Mouse (Mus musculus) forebrain, embryonic 15.5 days (tissue): ENCODE results near the gene Il10. TPM values are rescaled to one million over a fixed set of nuclear protein-coding genes. Genes with fewer than 3 reads are reported as not detected.

Source experiments
- ATAC-seq: fragments of 200-750 bp; cut with Nextera tagmentation; replicated peaks from 2 replicates; pipeline ENCODE4 v1.8.0; 2017; ENCODE audit warnings: mild to moderate bottlenecking, moderate TSS enrichment, moderate library complexity
- H3K27ac ChIP-seq: fragments of 300-500 bp; sonication (generic); replicated peaks from 2 replicates; pipeline ENCODE4 v1.5.1; 2015; ENCODE audit warnings: mild to moderate bottlenecking, inconsistent platforms
- H3K27me3 ChIP-seq: fragments of 300-500 bp; sonication (generic); 2 replicates; pipeline ENCODE4 v1.6.1; 2015; ENCODE audit warnings: inconsistent platforms
- H3K36me3 ChIP-seq: fragments of 300-500 bp; sonication (generic); 2 replicates; pipeline ENCODE4 v1.6.1; 2015; ENCODE audit warnings: mild to moderate bottlenecking, inconsistent platforms
- H3K4me1 ChIP-seq: fragments of 300-500 bp; sonication (generic); 2 replicates; pipeline ENCODE4 v1.6.1; 2015; ENCODE audit warnings: inconsistent platforms
- H3K4me2 ChIP-seq: fragments of 300-500 bp; sonication (generic); replicated peaks from 2 replicates; pipeline ENCODE4 v1.6.1; 2015; ENCODE audit warnings: mild to moderate bottlenecking, inconsistent platforms
- H3K4me3 ChIP-seq: fragments of 300-500 bp; sonication (generic); 2 replicates; pipeline ENCODE4 v1.5.1; 2015; ENCODE audit warnings: mild to moderate bottlenecking, inconsistent platforms
- H3K9ac ChIP-seq: fragments of 300-500 bp; sonication (generic); replicated peaks from 2 replicates; pipeline ENCODE4 v1.6.1; 2015; ENCODE audit warnings: mild to moderate bottlenecking, inconsistent platforms
- H3K9me3 ChIP-seq: fragments of 300-500 bp; sonication (generic); 2 replicates; pipeline ENCODE4 v1.6.1; 2016; ENCODE audit warnings: inconsistent platforms
- WGBS: fragments of 180-500 bp; shearing (Covaris S2); methylation state at CpG from one replicate; pipeline ENCODE4 v1.1.7; 2015; ENCODE audit warnings: mixed read lengths; 5-methylcytosine and 5-hydroxymethylcytosine counted together
- polyA plus RNA-seq: library from polyadenylated mRNA; unstranded; fragments of >200 nt; fragmentation: Nextera tagmentation; extraction: Ambion mirVana; gene quantifications from 2 replicates; pipeline ENCODE4 v1.2.1, GENCODE M21; 2015

Il10 gene
- polyA plus RNA-seq, 1 experiment from 2014 or later = not detected

GRCm38 (mm10) chr1:131072376-131072990 is 52.8 kb downstream of the Il10 start:
- Histone ChIP-seq H3K4me2 (no peak overlapping the region), H3K4me3 (no peak overlapping the region), H3K27me3 (no peaks in the 10 kb centered on the region), H3K4me1 (peaks cover 33% of the 10 kb centered on the region), H3K36me3 (no peaks in the 10 kb centered on the region), H3K9me3 (no peaks in the 10 kb centered on the region), H3K27ac (no peak overlapping the region), H3K9ac (no peak overlapping the region)
- 84% methylated on average over 7 of the region's 7 CpGs for WGBS
- ATAC-seq = no peak

- WGBS = 48% methylated on average over 8 of the region's 8 CpGs
- Histone ChIP-seq H3K27me3 (no peaks in the 10 kb centered on the region), H3K9ac (no peak overlapping the region), H3K4me3 (no peak overlapping the region), H3K27ac (peak overlapping the region; percentile 63), H3K4me1 (peaks cover 52% of the 10 kb centered on the region), H3K36me3 (no peaks in the 10 kb centered on the region), H3K9me3 (no peaks in the 10 kb centered on the region), H3K4me2 (no peak overlapping the region)
- peak; percentile 47; the same call in 1 of the 2 replicates for ATAC-seq
Observed at GRCm38 (mm10) chr1:131074524-131074938, 54.9 kb downstream of the Il10 start.

Other genes with a start within 250 kb of the Il10 start
- not detected in 2 replicates for gene Fcamr, start 218.9 kb upstream of the Il10 start, polyA plus RNA-seq
- gene Pigr, start 193.2 kb upstream of the Il10 start, polyA plus RNA-seq = not detected in 2 replicates
- gene Fcmr, start 154.2 kb upstream of the Il10 start, polyA plus RNA-seq = not detected in 2 replicates
- gene Il24, start 132.4 kb upstream of the Il10 start, polyA plus RNA-seq = not detected in 2 replicates
- gene Il20, start 108.4 kb upstream of the Il10 start, polyA plus RNA-seq = not detected in 2 replicates
- gene Il19, start 79.7 kb upstream of the Il10 start, polyA plus RNA-seq = not detected in 2 replicates
- gene Mapkapk2, start 78.0 kb downstream of the Il10 start, polyA plus RNA-seq = 23.8 and 26.9 TPM in 2 replicates
- 17.9 and 20.8 TPM in 2 replicates for gene Dyrk3, start 118.5 kb downstream of the Il10 start, polyA plus RNA-seq
- 58.4 and 61.6 TPM in 2 replicates for gene Eif2d, start 133.3 kb downstream of the Il10 start, polyA plus RNA-seq
- 1.2 and 1.8 TPM in 2 replicates for gene Rassf5, start 225.4 kb downstream of the Il10 start, polyA plus RNA-seq